Mouse (Mus musculus): Measurements from ENCODE around the gene Ifna4. TPM values are rescaled to one million over a fixed set of nuclear protein-coding genes. Genes with fewer than 3 reads are reported as not detected.

Ifna4 gene
- not detected for polyA plus RNA-seq (2017; shearing (Covaris generic))

DNA sequence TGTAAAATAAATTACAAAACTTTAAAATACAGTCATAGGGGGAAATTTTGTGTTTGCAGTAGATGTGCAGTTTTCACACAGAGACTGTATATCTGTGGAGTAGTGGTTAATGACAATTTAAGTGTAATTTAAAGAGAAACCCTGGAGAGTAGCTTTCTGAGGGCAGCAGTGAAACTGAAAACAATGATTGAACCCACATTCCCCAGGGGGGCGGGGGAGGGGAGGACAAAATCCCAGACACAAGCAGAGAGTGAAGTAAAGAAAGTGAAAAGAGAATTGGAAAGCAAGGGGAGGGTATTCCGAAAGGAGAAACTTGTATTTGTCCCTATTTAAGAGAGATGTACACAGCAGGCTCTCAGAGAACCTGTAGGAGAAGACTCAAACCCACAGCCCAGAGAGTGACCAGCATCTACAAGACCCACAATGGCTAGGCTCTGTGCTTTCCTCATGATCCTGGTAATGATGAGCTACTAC is at the start of gene Ifna4:
Gene Ifna4, plus strand, starts transcription at position 424 of the 474 bp plus-strand sequence.

DNA sequence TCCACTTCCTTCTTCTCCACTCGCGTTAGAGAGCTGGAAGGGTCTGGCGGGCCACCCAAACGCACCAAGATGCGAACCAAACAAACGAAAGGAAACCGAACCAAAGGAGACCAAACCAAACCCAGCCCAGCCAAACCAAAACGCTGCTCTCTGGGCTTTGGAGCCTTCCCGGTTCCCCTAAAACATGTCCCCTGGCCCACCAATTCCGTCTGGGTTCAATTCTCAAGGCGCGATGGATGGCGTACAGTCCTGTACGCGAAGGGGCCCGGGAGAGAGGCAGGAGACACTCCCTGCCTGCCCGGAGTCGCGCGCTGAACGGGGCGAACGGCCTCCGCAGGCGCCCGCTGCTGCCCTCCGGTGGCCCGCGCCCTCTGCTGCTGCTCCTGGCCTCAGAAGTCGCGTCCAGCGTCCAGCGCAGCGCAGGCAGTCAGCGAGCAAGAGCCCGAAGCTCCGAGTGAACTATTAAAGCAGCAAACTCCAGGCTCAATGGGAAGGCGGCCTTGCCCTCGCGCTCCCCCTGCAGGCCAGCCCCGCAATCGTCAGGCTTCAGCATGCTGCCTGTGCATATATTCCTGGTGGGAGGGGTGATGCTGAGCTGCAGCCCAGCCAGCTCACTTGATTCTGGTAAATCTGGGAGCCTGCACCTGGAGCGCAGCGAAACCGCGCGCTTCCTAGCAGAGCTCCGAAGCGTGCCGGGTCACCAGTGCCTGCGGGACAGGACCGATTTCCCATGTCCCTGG is 47.6 kb upstream of the Ifna4 start, which contains the start of gene Gm13275:
Gene Gm13275, plus strand, starts transcription at position 552 of the 740 bp plus-strand sequence.

DNA sequence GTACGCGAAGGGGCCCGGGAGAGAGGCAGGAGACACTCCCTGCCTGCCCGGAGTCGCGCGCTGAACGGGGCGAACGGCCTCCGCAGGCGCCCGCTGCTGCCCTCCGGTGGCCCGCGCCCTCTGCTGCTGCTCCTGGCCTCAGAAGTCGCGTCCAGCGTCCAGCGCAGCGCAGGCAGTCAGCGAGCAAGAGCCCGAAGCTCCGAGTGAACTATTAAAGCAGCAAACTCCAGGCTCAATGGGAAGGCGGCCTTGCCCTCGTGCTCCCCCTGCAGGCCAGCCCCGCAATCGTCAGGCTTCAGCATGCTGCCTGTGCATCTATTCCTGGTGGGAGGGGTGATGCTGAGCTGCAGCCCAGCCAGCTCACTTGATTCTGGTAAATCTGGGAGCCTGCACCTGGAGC is 44.6 kb upstream of the Ifna4 start, which contains the start of gene Gm13279:
Gene Gm13279, plus strand, starts transcription at position 301 of the 400 bp plus-strand sequence.

DNA sequence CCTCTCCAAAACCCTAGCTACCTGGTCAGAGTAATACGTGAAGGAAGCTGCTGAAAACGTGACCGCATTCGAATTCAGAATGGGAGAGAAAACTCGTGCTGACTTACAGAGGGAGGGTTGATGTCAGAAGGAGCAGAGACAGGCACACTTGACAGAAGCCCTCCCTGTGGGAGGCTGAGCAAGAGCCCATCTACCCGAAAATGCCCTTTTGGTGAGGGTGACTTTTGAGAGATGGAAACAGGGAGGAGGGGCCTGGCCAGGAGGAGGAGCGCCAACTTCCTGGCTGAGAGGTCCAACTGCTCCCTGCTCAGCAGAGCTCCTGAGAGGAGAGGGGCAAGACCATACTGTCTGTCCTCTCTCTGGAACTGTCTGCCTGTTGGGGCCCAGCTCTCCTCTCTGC is 42.3 kb upstream of the Ifna4 start, which contains the start of gene Gm13285:
Gene Gm13285, plus strand, starts transcription at position 301 of the 400 bp plus-strand sequence.

DNA sequence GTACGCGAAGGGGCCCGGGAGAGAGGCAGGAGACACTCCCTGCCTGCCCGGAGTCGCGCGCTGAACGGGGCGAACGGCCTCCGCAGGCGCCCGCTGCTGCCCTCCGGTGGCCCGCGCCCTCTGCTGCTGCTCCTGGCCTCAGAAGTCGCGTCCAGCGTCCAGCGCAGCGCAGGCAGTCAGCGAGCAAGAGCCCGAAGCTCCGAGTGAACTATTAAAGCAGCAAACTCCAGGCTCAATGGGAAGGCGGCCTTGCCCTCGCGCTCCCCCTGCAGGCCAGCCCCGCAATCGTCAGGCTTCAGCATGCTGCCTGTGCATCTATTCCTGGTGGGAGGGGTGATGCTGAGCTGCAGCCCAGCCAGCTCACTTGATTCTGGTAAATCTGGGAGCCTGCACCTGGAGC is 38.7 kb upstream of the Ifna4 start, which contains the start of gene Gm13287:
Gene Gm13287, plus strand, starts transcription at position 301 of the 400 bp plus-strand sequence.

DNA sequence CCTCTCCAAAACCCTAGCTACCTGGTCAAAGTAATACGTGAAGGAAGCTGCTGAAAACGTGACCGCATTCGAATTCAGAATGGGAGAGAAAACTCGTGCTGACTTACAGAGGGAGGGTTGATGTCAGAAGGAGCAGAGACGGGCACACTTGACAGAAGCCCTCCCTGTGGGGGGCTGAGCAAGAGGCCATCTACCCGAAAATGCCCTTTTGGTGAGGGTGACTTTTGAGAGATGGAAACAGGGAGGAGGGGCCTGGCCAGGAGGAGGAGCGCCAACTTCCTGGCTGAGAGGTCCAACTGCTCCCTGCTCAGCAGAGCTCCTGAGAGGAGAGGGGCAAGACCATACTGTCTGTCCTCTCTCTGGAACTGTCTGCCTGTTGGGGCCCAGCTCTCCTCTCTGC is 36.4 kb upstream of the Ifna4 start, which contains the start of gene Gm13288:
Gene Gm13288, plus strand, starts transcription at position 301 of the 400 bp plus-strand sequence.

DNA sequence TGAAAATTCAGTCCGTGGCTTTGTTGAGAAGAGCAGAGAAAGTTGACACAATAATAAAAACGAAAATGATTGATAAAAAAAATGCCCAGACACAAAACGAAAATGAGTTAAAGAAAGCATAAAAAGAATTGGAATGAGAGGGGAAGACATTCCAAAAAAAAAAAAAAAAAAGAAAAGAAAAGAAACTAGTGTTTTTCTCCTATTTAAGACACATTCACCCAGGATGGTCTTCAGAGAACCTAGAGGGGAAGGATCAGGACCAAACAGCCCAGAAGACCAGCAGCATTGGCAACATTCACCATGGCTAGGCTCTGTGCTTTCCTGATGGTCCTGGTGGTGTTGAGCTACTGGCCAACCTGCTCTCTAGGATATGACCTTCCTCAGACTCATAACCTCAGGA is 25.7 kb upstream of the Ifna4 start, which contains the start of gene Ifna7:
Gene Ifna7, plus strand, starts transcription at position 301 of the 400 bp plus-strand sequence.

DNA sequence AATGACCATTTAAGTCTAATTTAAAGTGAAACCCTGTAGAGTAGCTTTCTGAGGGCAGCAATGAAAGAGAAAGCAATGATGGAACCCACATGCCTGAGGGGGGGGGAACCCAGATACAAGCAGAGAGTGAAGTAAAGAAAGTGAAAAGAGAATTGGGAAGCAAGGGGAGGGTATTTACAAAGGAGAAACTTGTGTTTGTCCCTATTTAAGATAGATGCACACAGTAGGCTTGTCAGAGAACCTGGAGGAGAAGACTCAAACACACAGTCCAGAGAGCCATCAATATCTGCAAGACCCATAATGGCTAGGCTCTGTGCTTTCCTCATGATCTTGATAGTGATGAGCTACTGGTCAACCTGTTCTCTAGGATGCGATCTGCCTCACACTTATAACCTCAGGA is 22.0 kb upstream of the Ifna4 start, which contains the start of gene Ifna11:
Gene Ifna11, plus strand, starts transcription at position 301 of the 400 bp plus-strand sequence.

DNA sequence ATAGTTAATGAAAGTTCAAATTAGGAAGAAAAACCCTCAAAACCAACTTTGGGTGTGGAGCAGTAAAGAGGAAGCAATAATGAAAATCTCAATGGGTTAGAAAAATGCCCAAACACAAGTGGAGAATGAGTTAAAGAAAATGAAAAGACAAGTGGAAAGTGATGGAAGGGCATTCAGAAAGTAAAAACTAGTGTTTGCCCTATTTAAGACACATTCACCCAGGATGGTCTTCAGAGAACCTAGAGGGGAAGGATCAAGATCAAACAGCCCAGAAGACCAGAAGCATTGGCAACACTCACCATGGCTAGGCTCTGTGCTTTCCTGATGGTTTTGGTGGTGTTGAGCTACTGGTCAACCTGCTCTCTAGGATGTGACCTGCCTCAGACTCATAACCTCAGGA is 14.5 kb upstream of the Ifna4 start, which contains the start of gene Ifna6:
Gene Ifna6, plus strand, starts transcription at position 301 of the 400 bp plus-strand sequence.

DNA sequence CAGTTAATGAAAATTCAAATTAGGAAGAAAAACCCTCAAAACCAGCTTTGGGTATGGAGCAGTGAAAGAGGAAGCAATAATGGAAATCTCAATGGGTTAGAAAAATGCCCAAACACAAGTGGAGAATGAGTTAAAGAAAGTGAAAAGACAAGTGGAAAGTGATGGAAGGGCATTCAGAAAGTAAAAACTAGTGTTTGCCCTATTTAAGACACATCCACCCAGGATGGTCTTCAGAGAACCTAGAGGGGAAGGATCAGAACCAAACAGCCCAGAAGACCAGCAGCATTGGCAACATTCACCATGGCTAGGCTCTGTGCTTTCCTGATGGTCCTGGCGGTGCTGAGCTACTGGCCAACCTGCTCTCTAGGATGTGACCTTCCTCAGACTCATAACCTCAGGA is 6.4 kb upstream of the Ifna4 start, which contains the start of gene Ifna5:
Gene Ifna5, plus strand, starts transcription at position 301 of the 400 bp plus-strand sequence.

DNA sequence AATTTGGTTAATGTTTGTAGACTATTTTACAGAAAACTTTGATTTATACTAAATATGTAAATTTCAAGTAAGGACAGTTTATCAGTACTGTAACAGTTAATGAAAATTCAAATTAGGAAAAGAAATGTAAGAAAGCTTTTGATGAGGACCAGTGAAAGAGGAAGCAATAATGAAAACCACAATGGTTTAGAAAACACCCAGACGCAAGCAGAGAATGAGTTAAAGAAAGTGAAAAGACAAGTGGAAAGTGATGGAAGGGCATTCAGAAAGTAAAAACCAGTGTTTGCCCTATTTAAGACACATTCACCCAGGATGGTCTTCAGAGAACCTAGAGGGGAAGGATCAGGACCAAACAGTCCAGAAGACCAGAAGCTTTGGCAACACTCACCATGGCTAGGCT is 8.0 kb downstream of the Ifna4 start, which contains the start of gene Ifna1:
Gene Ifna1, plus strand, starts transcription at position 390 of the 400 bp plus-strand sequence.

DNA sequence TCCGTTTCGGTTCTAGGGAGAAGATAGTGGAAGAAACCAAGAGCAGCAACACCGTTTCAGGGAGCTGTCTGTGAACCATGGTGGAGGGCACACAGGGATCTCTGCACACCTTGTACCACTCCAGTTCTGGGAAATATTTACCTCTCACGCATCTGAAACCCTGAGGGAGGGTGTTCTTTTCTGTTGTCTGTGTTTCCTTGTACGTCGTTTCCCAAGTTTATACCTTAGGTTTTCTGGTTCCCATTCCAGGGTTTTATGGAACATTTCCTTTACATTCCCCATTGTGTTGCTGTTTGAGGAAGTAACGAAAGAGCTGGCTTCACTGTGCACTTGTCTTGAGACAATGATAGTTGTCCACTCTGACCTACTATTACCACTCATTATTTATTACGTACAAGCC is 38.4 kb downstream of the Ifna4 start, which contains the start of gene Ifne:
Gene Ifne, minus strand, starts transcription at position 101 of the 400 bp plus-strand sequence.

Other genes with a start within 250 kb of the Ifna4 start
- not detected for gene Ifna9, start 249.5 kb upstream of the Ifna4 start, polyA plus RNA-seq (2017; shearing (Covaris generic))
- not detected for gene Ifna12, start 238.5 kb upstream of the Ifna4 start, polyA plus RNA-seq (2017; shearing (Covaris generic))
- gene C87499, start 207.4 kb upstream of the Ifna4 start, polyA plus RNA-seq (2017; shearing (Covaris generic)), result not detected
- gene Ifna13, start 197.4 kb upstream of the Ifna4 start, polyA plus RNA-seq (2017; shearing (Covaris generic)), result not detected
- gene Ifna16, start 164.9 kb upstream of the Ifna4 start, polyA plus RNA-seq (2017; shearing (Covaris generic)), result not detected
- not detected for gene Ifna2, start 157.9 kb upstream of the Ifna4 start, polyA plus RNA-seq (2017; shearing (Covaris generic))
- not detected for gene Ifnab, start 150.5 kb upstream of the Ifna4 start, polyA plus RNA-seq (2017; shearing (Covaris generic))
- not detected for gene Gm26566, start 120.1 kb upstream of the Ifna4 start, polyA plus RNA-seq (2017; shearing (Covaris generic))
- gene Klhl9, start 119.4 kb upstream of the Ifna4 start, polyA plus RNA-seq (2017; shearing (Covaris generic)), result 20.7 TPM
- not detected for gene Gm13271, start 87.0 kb upstream of the Ifna4 start, polyA plus RNA-seq (2017; shearing (Covaris generic))
- gene Gm13283, start 81.7 kb upstream of the Ifna4 start, polyA plus RNA-seq (2017; shearing (Covaris generic)), result not detected
- not detected for gene Gm13290, start 68.0 kb upstream of the Ifna4 start, polyA plus RNA-seq (2017; shearing (Covaris generic))
- gene Gm13289, start 64.9 kb upstream of the Ifna4 start, polyA plus RNA-seq (2017; shearing (Covaris generic)), result not detected
- not detected for gene Gm13272, start 62.0 kb upstream of the Ifna4 start, polyA plus RNA-seq (2017; shearing (Covaris generic))
- 0.43 TPM for gene Ifnz, start 59.7 kb upstream of the Ifna4 start, polyA plus RNA-seq (2017; shearing (Covaris generic))
- gene Gm13276, start 56.2 kb upstream of the Ifna4 start, polyA plus RNA-seq (2017; shearing (Covaris generic)), result not detected
- gene Gm13277, start 53.2 kb upstream of the Ifna4 start, polyA plus RNA-seq (2017; shearing (Covaris generic)), result not detected
- not detected for gene Gm13278, start 50.3 kb upstream of the Ifna4 start, polyA plus RNA-seq (2017; shearing (Covaris generic))
- gene Gm13275, start 47.4 kb upstream of the Ifna4 start, polyA plus RNA-seq (2017; shearing (Covaris generic)), result not detected
- gene Gm13279, start 44.5 kb upstream of the Ifna4 start, polyA plus RNA-seq (2017; shearing (Covaris generic)), result not detected
- gene Gm13285, start 42.2 kb upstream of the Ifna4 start, polyA plus RNA-seq (2017; shearing (Covaris generic)), result 0.83 TPM
- gene Gm13287, start 38.6 kb upstream of the Ifna4 start, polyA plus RNA-seq (2017; shearing (Covaris generic)), result not detected
- not detected for gene Gm13288, start 36.3 kb upstream of the Ifna4 start, polyA plus RNA-seq (2017; shearing (Covaris generic))
- gene Ifna7, start 25.6 kb upstream of the Ifna4 start, polyA plus RNA-seq (2017; shearing (Covaris generic)), result not detected
- not detected for gene Ifna11, start 21.9 kb upstream of the Ifna4 start, polyA plus RNA-seq (2017; shearing (Covaris generic))
- gene Ifna6, start 14.4 kb upstream of the Ifna4 start, polyA plus RNA-seq (2017; shearing (Covaris generic)), result not detected
- gene Ifna5, start 6.3 kb upstream of the Ifna4 start, polyA plus RNA-seq (2017; shearing (Covaris generic)), result not detected
- gene Ifna1, start 8.2 kb downstream of the Ifna4 start, polyA plus RNA-seq (2017; shearing (Covaris generic)), result not detected
- gene Ifne, start 38.3 kb downstream of the Ifna4 start, polyA plus RNA-seq (2017; shearing (Covaris generic)), result not detected